Mouse (Mus musculus): ENCODE results near the gene Hspa4.

DNA sequence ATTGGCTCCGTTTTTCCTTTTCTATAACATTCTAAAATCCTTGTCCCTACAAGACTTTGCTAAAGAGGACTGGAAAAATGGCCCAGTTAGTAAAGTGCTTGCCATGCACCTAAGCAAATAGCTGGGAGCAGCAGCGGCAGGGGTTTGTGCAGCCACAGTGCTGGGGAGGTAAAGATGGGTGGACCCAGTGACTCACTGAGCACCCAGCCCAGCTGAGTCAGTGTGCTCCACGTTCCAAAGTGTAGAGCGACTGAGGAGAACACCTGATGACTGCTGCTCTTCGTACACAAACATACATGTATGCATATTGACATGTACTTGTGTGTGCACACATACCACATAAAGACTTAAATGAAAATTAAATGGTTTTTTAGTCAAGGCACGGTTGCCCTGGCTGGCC, 30.9 kb upstream of the Hspa4 start:
- TF ChIP-seq CTCF (conservative IDR thresholded peaks at IDR 0.05; ENCODE audit: low read length) (no peak), NANOG (IDR thresholded peaks at IDR 0.05; ENCODE audit: borderline replicate concordance, low read length) (no peak), POU5F1 (IDR thresholded peaks at IDR 0.05; ENCODE audit: borderline replicate concordance, low read length) (no peak)

Measured in E14TG2a.4 (cell line).